Mouse (Mus musculus) hindbrain, embryonic 16.5 days (tissue): ENCODE measurements around the gene Nim1k. TPM values are rescaled to one million over a fixed set of nuclear protein-coding genes. Genes with fewer than 3 reads are reported as not detected.
"Not testable (repeated sequence)": the region's sequence is repeated elsewhere in the genome, so short reads cannot be mapped to it uniquely, and the experiment has no call there.

Experiments
- ATAC-seq: fragments of 200-750 bp; cut with Nextera tagmentation; 2 replicates; pipeline ENCODE4 v1.8.0; 2017; ENCODE audit warnings: moderate TSS enrichment, moderate library complexity
- H3K27ac ChIP-seq: fragments of 300-500 bp; sonication (generic); 2 replicates; pipeline ENCODE4 v1.5.1; 2014; ENCODE audit warnings: low read depth, mild to moderate bottlenecking, control low read depth, low read length, moderate library complexity
- H3K27me3 ChIP-seq: fragments of 300-500 bp; sonication (generic); replicated peaks from 2 replicates; pipeline ENCODE4 v1.6.1; 2014; ENCODE audit warnings: low read length; ENCODE audit not compliant: control insufficient read depth, insufficient read depth
- H3K36me3 ChIP-seq: fragments of 300-500 bp; sonication (generic); 2 replicates; pipeline ENCODE4 v1.6.1; 2014; ENCODE audit warnings: mild to moderate bottlenecking, low read length, moderate library complexity, mixed read lengths; ENCODE audit not compliant: control insufficient read depth, insufficient read depth
- H3K4me1 ChIP-seq: fragments of 300-500 bp; sonication (generic); 2 replicates; pipeline ENCODE4 v1.6.1; 2014; ENCODE audit warnings: low read depth, low read length; ENCODE audit not compliant: control insufficient read depth, insufficient read depth
- H3K4me2 ChIP-seq: fragments of 300-500 bp; sonication (generic); 2 replicates; pipeline ENCODE4 v1.6.1; 2014; ENCODE audit warnings: mild to moderate bottlenecking, low read length, control low read depth, moderate library complexity
- H3K4me3 ChIP-seq: fragments of 300-500 bp; sonication (generic); 2 replicates; pipeline ENCODE4 v1.5.1; 2014; ENCODE audit warnings: mild to moderate bottlenecking, low read length, control low read depth, moderate library complexity
- H3K9ac ChIP-seq: fragments of 300-500 bp; sonication (generic); 2 replicates; pipeline ENCODE4 v1.6.1; 2014; ENCODE audit warnings: low read depth, mild to moderate bottlenecking, control low read depth, low read length, moderate library complexity
- H3K9me3 ChIP-seq: fragments of 300-500 bp; sonication (generic); 2 replicates; pipeline ENCODE4 v1.6.1; 2014; ENCODE audit warnings: mild to moderate bottlenecking, low read length, moderate library complexity; ENCODE audit not compliant: control insufficient read depth
- WGBS: fragments of 180-500 bp; shearing (Covaris S2); extraction: QIAGEN DNeasy Blood & Tissue Kit; methylation state at CpG from one replicate; pipeline ENCODE4 v1.1.7; 2014; 5-methylcytosine and 5-hydroxymethylcytosine counted together
- polyA plus RNA-seq: library from polyadenylated mRNA; unstranded; fragments of >200 nt; fragmentation: Nextera tagmentation; extraction: Ambion mirVana; gene quantifications from 2 replicates; pipeline ENCODE4 v1.2.1, GENCODE M21; 2015

The Nim1k gene
- polyA plus RNA-seq, 1 experiment from 2014 or later = 7.5 TPM

DNA sequence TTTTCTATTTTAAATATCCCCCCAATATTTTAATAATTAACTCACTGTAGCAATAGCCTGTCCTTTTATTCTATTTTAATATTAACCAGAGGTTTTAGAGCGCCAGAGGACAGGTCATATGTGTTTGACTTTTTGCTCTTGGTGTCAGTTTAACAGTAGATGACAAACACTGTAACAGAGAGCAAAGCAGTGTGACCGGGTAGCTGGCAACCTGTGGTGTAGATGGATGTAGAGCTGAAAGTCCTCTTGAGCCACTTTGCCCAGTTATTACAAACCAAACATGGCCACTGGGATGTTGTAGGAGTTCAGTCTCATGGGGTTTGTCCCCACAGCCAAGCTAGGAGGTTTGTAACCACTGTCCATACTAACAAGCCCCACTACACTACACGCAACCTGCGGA is 57.2 kb downstream of the Nim1k start:
- WGBS = 88% methylated on average over 4 of the region's 4 CpGs
- Histone ChIP-seq H3K27ac (no peak overlapping the region), H3K4me2 (no peak overlapping the region), H3K4me3 (no peak overlapping the region), H3K27me3 (no peaks in the 10 kb centered on the region), H3K4me1 (peaks cover 23% of the 10 kb centered on the region), H3K9me3 (no peaks in the 10 kb centered on the region), H3K36me3 (peaks cover 25% of the 10 kb centered on the region), H3K9ac (no peak overlapping the region)
- no peak for ATAC-seq

DNA sequence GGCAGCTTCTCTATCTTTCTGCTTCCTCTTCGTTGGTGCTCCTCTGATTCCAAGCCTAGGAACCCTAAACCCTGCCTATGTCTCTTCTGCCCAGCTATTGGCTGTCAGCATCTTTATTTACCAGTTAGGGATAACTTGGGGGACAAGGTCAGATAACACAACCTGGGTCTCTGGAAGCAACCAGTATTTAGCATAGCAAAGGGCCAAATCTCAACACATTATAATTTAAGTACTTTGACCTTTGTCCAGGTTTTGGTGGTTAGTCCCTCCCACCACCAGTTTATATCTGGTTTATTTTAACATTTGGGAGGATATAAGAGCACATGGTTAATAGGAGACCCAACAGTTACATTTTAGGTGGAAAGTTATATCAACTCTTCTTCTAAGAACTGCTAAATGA is 59.2 kb downstream of the Nim1k start:
- Histone ChIP-seq H3K4me1 (peaks cover 36% of the 10 kb centered on the region), H3K27me3 (no peaks in the 10 kb centered on the region), H3K9ac (no peak overlapping the region), H3K36me3 (peaks cover 15% of the 10 kb centered on the region), H3K4me2 (no peak overlapping the region), H3K4me3 (no peak overlapping the region), H3K9me3 (no peaks in the 10 kb centered on the region), H3K27ac (no peak overlapping the region)
- WGBS = 64% methylated on average over 1 of the region's 1 CpGs
- ATAC-seq = no peak

DNA sequence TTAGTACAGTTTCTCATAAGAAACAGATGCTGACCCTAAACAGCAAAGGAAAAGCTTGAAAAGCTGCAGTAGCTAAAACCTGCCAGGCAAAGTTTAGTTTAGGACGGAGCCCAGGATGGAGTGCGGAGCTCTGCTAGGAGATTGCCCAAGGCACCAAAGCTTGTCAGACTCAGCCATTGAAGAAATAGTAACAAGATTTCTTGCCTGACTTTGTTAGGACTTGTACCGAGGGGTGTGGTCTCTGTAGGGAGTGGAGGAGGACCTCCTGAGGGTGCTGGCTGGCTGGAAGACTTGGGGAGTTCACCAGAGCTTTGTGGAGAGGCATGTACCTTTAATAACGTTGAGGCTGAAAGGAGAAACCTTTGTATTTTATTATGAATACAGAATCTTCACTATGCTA is 60.0 kb downstream of the Nim1k start:
- H3K36me3 ChIP-seq = peaks cover 10% of the 10 kb centered on the region
- no peaks in the 10 kb centered on the region for H3K9me3 ChIP-seq
- 71% methylated on average over 4 of the region's 4 CpGs for WGBS
- no peak overlapping the region for H3K27ac ChIP-seq
- peak overlapping the region; percentile 8; the same call in 1 of the 2 replicates for H3K4me3 ChIP-seq
- no peak overlapping the region for H3K9ac ChIP-seq
- H3K27me3 ChIP-seq = no peaks in the 10 kb centered on the region
- ATAC-seq = no peak
- peak overlapping the region; percentile 38 for H3K4me2 ChIP-seq
- peaks cover 36% of the 10 kb centered on the region for H3K4me1 ChIP-seq

DNA sequence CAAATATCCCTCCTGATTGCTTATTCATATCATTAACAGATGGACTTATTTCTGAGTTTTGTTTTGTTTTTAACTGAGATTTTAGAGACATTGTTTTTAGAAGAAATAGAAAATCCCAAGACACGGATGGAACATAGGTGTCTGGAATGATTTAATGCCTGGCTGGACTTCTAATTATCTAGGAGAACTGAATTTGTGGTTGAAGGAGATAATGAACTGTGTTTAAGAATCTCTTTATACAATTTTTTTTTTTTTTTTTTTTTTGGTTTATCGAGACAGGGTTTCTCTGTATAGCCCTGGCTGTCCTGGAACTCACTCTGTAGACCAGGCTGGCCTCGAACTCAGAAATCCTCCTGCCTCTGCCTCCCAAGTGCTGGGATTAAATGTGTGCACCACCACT is 63.7 kb downstream of the Nim1k start:
- peaks cover 39% of the 10 kb centered on the region for H3K4me1 ChIP-seq
- not testable (repeated sequence) for H3K9me3 ChIP-seq

DNA sequence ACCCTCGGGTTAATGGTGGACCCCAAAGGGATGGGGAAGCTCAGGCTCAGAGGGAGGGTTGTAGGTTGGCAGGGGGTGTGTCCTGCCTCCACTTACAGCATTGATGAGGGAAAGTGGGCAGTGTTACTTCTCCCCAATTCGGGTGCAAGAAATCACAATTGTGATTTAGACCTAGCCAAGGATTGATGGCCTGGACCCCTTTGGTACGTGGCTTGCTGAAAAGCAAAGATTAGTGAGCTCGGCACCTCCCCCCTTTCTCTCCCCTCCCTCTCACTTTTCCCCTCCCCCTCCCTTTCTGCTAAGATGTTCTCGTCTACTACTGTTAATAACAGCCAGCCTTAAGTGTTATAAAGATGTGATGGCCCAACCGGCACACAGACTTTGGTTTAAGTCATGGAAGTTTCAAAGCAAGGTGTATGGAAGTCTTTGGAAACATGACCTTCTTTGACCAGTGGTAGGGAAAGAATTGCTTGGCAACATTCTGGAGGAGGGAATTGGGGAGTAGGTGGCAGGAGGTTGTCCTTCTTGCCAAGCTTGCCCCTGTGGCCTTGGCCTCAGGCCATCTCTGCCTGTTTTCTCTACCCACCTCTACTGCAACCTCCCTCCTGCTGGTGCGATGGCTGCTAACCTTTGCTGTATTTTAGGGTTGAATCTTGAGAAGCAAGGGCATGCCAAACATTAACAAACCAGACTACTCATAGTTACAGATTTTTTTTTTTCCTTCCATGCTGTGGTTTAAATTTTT is 64.6 kb downstream of the Nim1k start:
- no peaks in the 10 kb centered on the region for H3K36me3 ChIP-seq
- H3K9me3 ChIP-seq = no peaks in the 10 kb centered on the region
- peak overlapping the region; percentile 99 for H3K27ac ChIP-seq
- peak overlapping the region; percentile 95 for H3K9ac ChIP-seq
- WGBS = under 1% methylated on average over 7 of the region's 7 CpGs
- peak overlapping the region; percentile 84 for H3K4me2 ChIP-seq
- ATAC-seq = no peak
- peak overlapping the region; percentile 85 for H3K4me3 ChIP-seq
- no peaks in the 10 kb centered on the region for H3K27me3 ChIP-seq
- peaks cover 35% of the 10 kb centered on the region for H3K4me1 ChIP-seq

More for the DNA sequence above, 63.7 kb downstream of the Nim1k start:
- H3K36me3 ChIP-seq, ATAC-seq, H3K27ac ChIP-seq, H3K27me3 ChIP-seq, H3K9ac ChIP-seq: not testable (repeated sequence)
- peak overlapping the region; percentile 85 for H3K4me3 ChIP-seq
- WGBS = 49% methylated on average over 3 of the region's 3 CpGs
- H3K4me2 ChIP-seq = peak overlapping the region; percentile 84

DNA sequence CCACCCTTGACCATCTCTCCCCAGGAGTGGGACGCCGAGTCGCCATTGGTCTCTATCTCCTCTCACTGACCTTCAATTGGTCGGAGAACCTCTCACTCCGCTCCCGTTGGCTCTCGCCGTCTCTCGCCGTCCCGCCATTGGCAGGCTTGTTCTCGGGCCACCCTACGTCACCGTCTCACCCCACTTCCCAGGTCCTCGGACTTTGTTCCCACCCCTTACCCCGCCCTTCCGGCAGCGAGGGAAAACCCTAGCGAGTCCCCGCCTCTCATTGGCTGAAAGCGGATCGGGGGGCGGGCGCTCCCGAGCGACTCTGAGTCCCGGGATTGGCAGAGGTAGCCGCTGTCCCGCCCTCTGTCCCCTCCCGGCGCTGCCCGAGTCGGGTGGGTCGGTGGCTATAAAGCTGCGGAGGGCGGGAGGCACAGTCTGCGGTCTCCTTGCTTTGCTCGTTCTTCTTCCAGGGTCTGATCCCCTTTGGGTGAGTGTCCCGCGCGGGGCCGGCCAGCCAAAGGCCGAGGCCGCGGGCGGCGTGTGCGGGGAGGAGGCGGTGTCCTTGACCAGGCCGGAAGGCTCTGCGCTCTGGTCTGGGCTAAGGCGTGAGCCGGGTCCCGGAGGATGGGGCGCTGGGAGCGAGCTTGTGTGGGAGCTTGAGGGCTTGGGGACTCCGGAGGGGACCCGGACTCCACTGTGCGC is 65.5 kb downstream of the Nim1k start, which contains the start of gene Hmgcs1:
Gene Hmgcs1, plus strand, starts transcription at position 341 of the 690 bp plus-strand sequence.
- peak within 1 kb of the TSS; percentile 99 for H3K27ac ChIP-seq
- H3K4me2 ChIP-seq = peak within 1 kb of the TSS; percentile 84
- H3K27me3 ChIP-seq = no peaks in the 10 kb centered on the region
- WGBS = under 1% methylated on average over 59 of the region's 59 CpGs
- peak within 1 kb of the TSS; percentile 95 for H3K9ac ChIP-seq
- peak within 1 kb of the TSS; percentile 85 for H3K4me3 ChIP-seq
- H3K4me1 ChIP-seq = peaks cover 30% of the 10 kb centered on the region
- no peaks in the 10 kb centered on the region for H3K9me3 ChIP-seq
- H3K36me3 ChIP-seq = no peaks in the 10 kb centered on the region
- ATAC-seq = peak; percentile 99

DNA sequence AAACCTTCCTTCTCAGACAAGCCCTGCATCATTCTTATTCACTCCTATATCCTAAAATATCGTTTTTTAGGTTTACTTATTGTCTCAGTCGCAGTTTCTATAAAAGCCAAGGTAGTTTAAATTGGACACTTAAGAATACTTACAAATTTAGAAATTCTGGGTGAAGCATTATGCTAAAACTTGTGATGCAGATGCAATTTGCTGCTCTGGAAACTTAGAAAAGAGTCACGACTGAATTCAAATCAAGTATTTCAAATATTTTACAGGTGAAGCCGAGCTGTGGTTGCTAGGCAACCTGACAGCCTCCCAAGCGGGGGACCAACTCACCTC is 66.0 kb downstream of the Nim1k start:
- WGBS = 5% methylated on average over 5 of the region's 5 CpGs
- Histone ChIP-seq H3K4me3 (peak overlapping the region; percentile 85), H3K4me1 (peaks cover 26% of the 10 kb centered on the region), H3K9ac (no peak overlapping the region), H3K27ac (peak overlapping the region; percentile 62; the same call in 1 of the 2 replicates), H3K36me3 (no peaks in the 10 kb centered on the region), H3K9me3 (no peaks in the 10 kb centered on the region), H3K4me2 (peak overlapping the region; percentile 41), H3K27me3 (no peaks in the 10 kb centered on the region)
- no peak for ATAC-seq

DNA sequence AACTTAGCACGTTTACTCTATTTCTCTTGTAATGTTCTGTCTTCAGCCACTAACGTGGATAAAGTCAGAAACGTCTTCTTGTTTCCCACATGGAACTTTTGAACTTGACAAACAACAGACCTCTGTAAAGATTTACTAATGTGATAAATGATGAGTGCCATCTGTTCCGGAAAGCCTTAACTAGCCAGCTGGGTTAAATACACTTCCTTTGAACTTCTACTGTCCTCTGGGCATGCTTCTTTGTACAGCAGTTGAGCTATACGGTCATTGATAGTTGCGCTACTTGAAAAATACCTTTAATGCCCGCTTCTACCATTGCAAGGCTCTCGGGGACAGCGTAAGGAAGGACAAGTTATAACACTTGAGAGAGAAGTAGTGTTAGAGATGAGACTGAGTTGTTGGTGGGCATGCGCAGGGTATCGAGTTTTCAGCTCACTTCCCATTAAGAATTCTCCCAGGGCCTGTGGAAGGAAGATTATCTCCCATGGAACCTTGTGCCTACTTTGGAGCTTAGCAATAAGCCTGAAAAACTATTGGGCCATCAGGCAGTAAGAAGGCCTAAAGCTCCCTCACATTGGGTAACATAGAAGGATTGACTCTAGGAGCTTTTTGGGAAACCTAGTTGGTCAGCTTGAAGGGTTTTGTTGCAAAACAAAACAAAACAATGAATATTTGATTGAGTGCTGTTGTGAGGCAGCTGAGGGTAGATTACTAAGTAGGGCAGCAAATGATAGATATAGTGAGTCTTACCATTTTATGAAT is 71.1 kb downstream of the Nim1k start:
- ATAC-seq = no peak
- WGBS = 82% methylated on average over 11 of the region's 11 CpGs

DNA sequence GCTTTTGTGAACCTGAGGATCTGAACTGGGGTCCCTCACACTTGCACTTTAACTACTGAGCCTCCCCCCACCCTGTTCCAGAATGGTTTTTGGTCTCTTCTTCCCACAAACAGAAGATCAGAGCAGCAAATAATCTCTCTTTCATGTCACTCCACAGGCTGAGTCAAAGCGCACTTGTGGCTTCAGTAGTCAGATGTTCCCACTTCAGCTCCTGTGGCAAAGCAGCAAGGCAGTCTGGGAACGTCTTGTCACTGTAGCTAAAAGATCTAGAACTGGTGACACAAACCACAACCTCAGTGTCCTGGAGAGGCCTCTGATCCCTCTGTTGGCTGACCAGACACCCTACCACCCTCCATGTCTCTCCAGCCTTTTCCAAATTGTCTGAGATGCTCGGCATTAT is 74.5 kb downstream of the Nim1k start:
- no peak overlapping the region for H3K9ac ChIP-seq
- H3K27me3 ChIP-seq = no peaks in the 10 kb centered on the region
- no peak overlapping the region for H3K4me3 ChIP-seq
- WGBS = 85% methylated on average over 3 of the region's 3 CpGs
- no peaks in the 10 kb centered on the region for H3K4me1 ChIP-seq
- H3K36me3 ChIP-seq = no peaks in the 10 kb centered on the region
- no peak overlapping the region for H3K27ac ChIP-seq
- no peak for ATAC-seq
- no peak overlapping the region for H3K4me2 ChIP-seq
- H3K9me3 ChIP-seq = no peaks in the 10 kb centered on the region

More for the DNA sequence above, 71.1 kb downstream of the Nim1k start:
- H3K27me3 ChIP-seq = no peaks in the 10 kb centered on the region
- peaks cover 6% of the 10 kb centered on the region for H3K4me1 ChIP-seq
- H3K36me3 ChIP-seq = no peaks in the 10 kb centered on the region
- H3K9ac ChIP-seq = no peak overlapping the region
- H3K27ac ChIP-seq = no peak overlapping the region
- no peak overlapping the region for H3K4me3 ChIP-seq
- H3K4me2 ChIP-seq = no peak overlapping the region
- no peaks in the 10 kb centered on the region for H3K9me3 ChIP-seq
